Mouse (Mus musculus) liver, embryonic 14.5 days (tissue): ENCODE measurements at regions not wholly inside any gene's neighbourhood (a gene's known extent, or its start where the extent isn't known, plus 50 kb on each side); places are given as distances from the start of the nearest gene placed in this dataset.

ENCODE experiments used
- CTCF ChIP-seq: IDR thresholded peaks from 2 replicates; pipeline ENCODE4 v1.5.1; 2016; ENCODE audit warnings: antibody characterized with exemption, low read depth, control low read depth
- EP300 ChIP-seq: IDR thresholded peaks from 2 replicates; pipeline ENCODE4 v1.6.1; 2016; ENCODE audit warnings: antibody characterized with exemption, low read depth

DNA sequence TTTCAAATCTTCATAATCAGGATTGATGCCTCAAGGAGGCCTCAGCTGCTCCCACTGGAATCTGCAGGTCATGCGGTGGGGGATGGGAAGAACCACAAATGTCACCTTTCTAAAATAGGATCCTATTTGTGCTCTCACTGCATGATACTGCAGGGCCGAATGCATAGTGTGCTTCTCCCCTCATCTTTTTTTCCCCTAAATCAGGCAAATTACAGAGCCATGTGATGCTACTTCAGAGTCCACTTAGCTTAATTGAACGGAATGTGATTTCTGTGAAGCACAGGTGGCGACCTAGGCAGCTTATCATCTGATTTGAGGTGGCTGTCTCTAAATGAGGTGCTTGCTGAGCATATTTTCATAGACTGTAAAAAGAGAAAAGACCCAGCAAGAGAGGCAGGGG, 2841.0 kb upstream of the Gm6569 start:
- no peak for TF ChIP-seq CTCF
- TF ChIP-seq EP300: no peak
